Mouse (Mus musculus) midbrain, postnatal 0 days (tissue): ENCODE results near the gene Prr5l. TPM values are rescaled to one million over a fixed set of nuclear protein-coding genes. Genes with fewer than 3 reads are reported as not detected.
A peak's percentile ranks its signal among the peaks of the same experiment; 100 is the strongest.

ENCODE experiments used
- ATAC-seq: fragments of 200-750 bp; cut with Nextera tagmentation; 2 replicates; pipeline ENCODE4 v1.8.0; 2017; ENCODE audit warnings: moderate number of reproducible peaks, mild to moderate bottlenecking, moderate TSS enrichment, moderate library complexity; ENCODE audit not compliant: low FRiP score
- DNase-seq: peaks from one replicate; pipeline ENCODE4 v3.0.0-alpha.2; 2015; ENCODE audit warnings: low spot score
- H3K27ac ChIP-seq: fragments of 300-500 bp; sonication (generic); 2 replicates; pipeline ENCODE4 v1.5.1; 2014; ENCODE audit warnings: low read depth, mild to moderate bottlenecking, low read length, mixed read lengths
- H3K27me3 ChIP-seq: fragments of 300-500 bp; sonication (generic); 2 replicates; pipeline ENCODE4 v1.6.1; 2014; ENCODE audit warnings: low read length, control low read depth, mixed read lengths; ENCODE audit not compliant: insufficient read depth
- H3K36me3 ChIP-seq: fragments of 300-500 bp; sonication (generic); 2 replicates; pipeline ENCODE4 v1.6.1; 2014; ENCODE audit warnings: low read length, control low read depth, mixed read lengths; ENCODE audit not compliant: insufficient read depth
- H3K4me1 ChIP-seq: fragments of 300-500 bp; sonication (generic); 2 replicates; pipeline ENCODE4 v1.6.1; 2014; ENCODE audit warnings: mild to moderate bottlenecking, control low read depth, antibody characterized with exemption, low read length, mixed read lengths; ENCODE audit not compliant: insufficient read depth
- H3K4me2 ChIP-seq: fragments of 300-500 bp; sonication (generic); 2 replicates; pipeline ENCODE4 v1.6.1; 2014; ENCODE audit warnings: low read depth, mild to moderate bottlenecking, low read length, mixed read lengths; ENCODE audit not compliant: poor library complexity, severe bottlenecking
- H3K4me3 ChIP-seq: fragments of 300-500 bp; sonication (generic); 2 replicates; pipeline ENCODE4 v1.5.1; 2014; ENCODE audit warnings: low read depth, mild to moderate bottlenecking, low read length, moderate library complexity
- H3K9ac ChIP-seq: fragments of 300-500 bp; sonication (generic); replicated peaks from 2 replicates; pipeline ENCODE4 v1.6.1; 2014; ENCODE audit warnings: mild to moderate bottlenecking, low read length, moderate library complexity, mixed read lengths; ENCODE audit not compliant: poor library complexity, severe bottlenecking
- H3K9me3 ChIP-seq: fragments of 300-500 bp; sonication (generic); 2 replicates; pipeline ENCODE4 v1.6.1; 2016; ENCODE audit warnings: low read length, control low read depth
- CTCF ChIP-seq: IDR thresholded peaks from 2 replicates; pipeline ENCODE4 v1.5.1; 2016; ENCODE audit warnings: antibody characterized with exemption, mild to moderate bottlenecking
- WGBS: fragments of 180-500 bp; shearing (Covaris S2); extraction: QIAGEN DNeasy Blood & Tissue Kit; methylation state at CpG from one replicate; pipeline ENCODE4 v1.1.7; 2014; 5-methylcytosine and 5-hydroxymethylcytosine counted together
- polyA plus RNA-seq: library from polyadenylated mRNA; unstranded; fragments of >200 nt; fragmentation: Nextera tagmentation; extraction: Ambion mirVana; gene quantifications from 2 replicates; pipeline ENCODE4 v1.2.1, GENCODE M21; 2015
- total RNA-seq: library from RNA; depleted of rRNA; stranded (reverse); fragments of >200 nt; gene quantifications from 2 replicates; pipeline ENCODE4 v1.2.3, GENCODE M21; 2014

The Prr5l gene
- total and polyA plus RNA-seq, 2 experiments from 2014 or later, result 2.7 to 4.0 TPM

- Histone ChIP-seq H3K4me2 (no peak overlapping the region), H3K27ac (no peak overlapping the region), H3K9ac (no peak overlapping the region), H3K4me1 (no peaks in the 10 kb centered on the region), H3K4me3 (no peak overlapping the region), H3K36me3 (no peaks in the 10 kb centered on the region), H3K9me3 (no peaks in the 10 kb centered on the region), H3K27me3 (no peaks in the 10 kb centered on the region)
- ATAC-seq (0 out of 2 replicates have a peak, but pooled peaks have one; percentile 34), DNase-seq (peak; percentile 35)
- no peak for TF ChIP-seq CTCF
- 66% methylated on average over 4 of the region's 4 CpGs for WGBS
Measured at GRCm38 (mm10) chr2:101781357-101781777, 101.5 kb downstream of the Prr5l start.

- H3K9ac ChIP-seq, result no peak overlapping the region
- no peak for ATAC-seq
- H3K36me3 ChIP-seq, result no peaks in the 10 kb centered on the region
- DNase-seq, result no peak
- no peak overlapping the region for H3K4me3 ChIP-seq
- no peak overlapping the region for H3K4me2 ChIP-seq
- WGBS, result 94% methylated on average over 6 of the region's 6 CpGs
- TF ChIP-seq CTCF, result no peak
- no peaks in the 10 kb centered on the region for H3K27me3 ChIP-seq
- H3K27ac ChIP-seq, result no peak overlapping the region
- H3K4me1 ChIP-seq, result no peaks in the 10 kb centered on the region
- H3K9me3 ChIP-seq, result no peaks in the 10 kb centered on the region
Measured at GRCm38 (mm10) chr2:101778080-101778479, 104.7 kb downstream of the Prr5l start.

- Histone ChIP-seq H3K27me3 (no peaks in the 10 kb centered on the region), H3K4me2 (no peak overlapping the region), H3K4me3 (no peak overlapping the region), H3K9me3 (no peaks in the 10 kb centered on the region), H3K27ac (no peak overlapping the region), H3K4me1 (peaks cover 3% of the 10 kb centered on the region; the same call in 1 of the 2 replicates), H3K9ac (no peak overlapping the region), H3K36me3 (no peaks in the 10 kb centered on the region)
- WGBS, result 94% methylated on average over 5 of the region's 5 CpGs
- no peak for TF ChIP-seq CTCF
- ATAC-seq, result no peak
- DNase-seq, result no peak
Measured at GRCm38 (mm10) chr2:101763503-101763902, 119.3 kb downstream of the Prr5l start.

GRCm38 (mm10) chr2:101762955-101763386 lies 119.9 kb downstream of the Prr5l start:
- DNase-seq, result no peak
- no peak for TF ChIP-seq CTCF
- WGBS, result 91% methylated on average over 4 of the region's 4 CpGs
- Histone ChIP-seq H3K4me3 (no peak overlapping the region), H3K9ac (no peak overlapping the region), H3K4me1 (peaks cover 3% of the 10 kb centered on the region; the same call in 1 of the 2 replicates), H3K4me2 (no peak overlapping the region), H3K27me3 (no peaks in the 10 kb centered on the region), H3K9me3 (no peaks in the 10 kb centered on the region), H3K36me3 (no peaks in the 10 kb centered on the region), H3K27ac (no peak overlapping the region)
- no peak for ATAC-seq

GRCm38 (mm10) chr2:101762405-101762804 lies 120.4 kb downstream of the Prr5l start:
- ATAC-seq (no peak), DNase-seq (peak; percentile 11)
- Histone ChIP-seq H3K27ac (no peak overlapping the region), H3K4me1 (peaks cover 3% of the 10 kb centered on the region; the same call in 1 of the 2 replicates), H3K9ac (no peak overlapping the region), H3K4me3 (no peak overlapping the region), H3K27me3 (no peaks in the 10 kb centered on the region), H3K36me3 (no peaks in the 10 kb centered on the region), H3K4me2 (no peak overlapping the region), H3K9me3 (no peaks in the 10 kb centered on the region)
- 66% methylated on average over 10 of the region's 10 CpGs for WGBS
- TF ChIP-seq CTCF, result no peak

GRCm38 (mm10) chr2:101761898-101762297 lies 120.9 kb downstream of the Prr5l start:
- Histone ChIP-seq H3K4me3 (no peak overlapping the region), H3K4me1 (peaks cover 3% of the 10 kb centered on the region; the same call in 1 of the 2 replicates), H3K36me3 (no peaks in the 10 kb centered on the region), H3K27me3 (no peaks in the 10 kb centered on the region), H3K9me3 (no peaks in the 10 kb centered on the region), H3K4me2 (no peak overlapping the region), H3K9ac (no peak overlapping the region), H3K27ac (no peak overlapping the region)
- WGBS, result 76% methylated on average over 1 of the region's 1 CpGs
- no peak for TF ChIP-seq CTCF
- no peak for DNase-seq
- ATAC-seq, result no peak
